Mouse (Mus musculus): ENCODE measurements around the gene Mesp2.

Mesp2 gene

DNA sequence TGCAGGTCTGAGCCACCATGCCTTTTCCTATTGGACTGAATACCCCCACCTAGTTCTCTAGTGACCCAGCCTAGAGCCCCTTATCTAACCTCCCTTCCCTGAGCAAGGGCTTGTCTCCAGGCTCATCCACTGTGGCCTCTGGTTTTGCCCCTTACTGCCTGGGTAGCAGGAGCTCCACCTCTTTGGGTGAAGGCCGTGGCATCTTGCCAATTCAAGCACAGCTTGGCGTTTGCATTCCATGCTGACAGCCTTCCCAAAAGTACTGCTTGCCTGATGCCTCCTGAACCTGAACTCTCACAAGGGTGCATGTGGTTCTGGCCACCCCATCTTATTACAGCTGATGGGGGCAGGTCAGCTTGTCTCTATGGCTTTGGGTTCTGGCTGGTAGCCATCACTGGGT is 6.6 kb upstream of the Mesp2 start:
- no peak for DNase-seq (ENCODE audit: low spot score)

GRCm38 (mm10) chr7:79808561-79808960 is 2.0 kb upstream of the Mesp2 start:
- DNase-seq (ENCODE audit: low spot score): no peak

DNA sequence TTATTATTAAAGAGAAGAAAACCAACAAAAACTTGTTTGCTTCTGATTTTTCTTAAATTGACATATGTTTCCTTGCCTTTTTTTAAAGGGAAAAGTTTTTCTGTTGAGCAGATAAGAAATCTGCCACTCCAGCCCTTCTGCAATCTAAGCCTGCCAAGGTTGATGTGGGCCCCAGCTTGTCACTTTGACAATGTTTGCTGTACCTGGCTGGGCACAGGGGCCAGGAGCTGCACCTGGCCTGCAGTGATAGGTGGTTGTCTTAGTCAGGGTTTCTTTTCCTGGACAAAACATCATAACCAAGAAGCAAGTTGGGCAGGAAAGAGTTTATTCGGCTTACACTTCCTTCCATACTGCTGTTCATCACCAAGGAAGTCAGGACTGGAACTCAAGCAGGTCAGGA is 2.9 kb downstream of the Mesp2 start:
- DNase-seq (ENCODE audit: low spot score): no peak

GRCm38 (mm10) chr7:79818321-79818720 is 7.8 kb downstream of the Mesp2 start:
- DNase-seq (ENCODE audit: low spot score): no peak

GRCm38 (mm10) chr7:79819515-79819914 is 9.0 kb downstream of the Mesp2 start:
- DNase-seq (ENCODE audit: low spot score): no peak

DNA sequence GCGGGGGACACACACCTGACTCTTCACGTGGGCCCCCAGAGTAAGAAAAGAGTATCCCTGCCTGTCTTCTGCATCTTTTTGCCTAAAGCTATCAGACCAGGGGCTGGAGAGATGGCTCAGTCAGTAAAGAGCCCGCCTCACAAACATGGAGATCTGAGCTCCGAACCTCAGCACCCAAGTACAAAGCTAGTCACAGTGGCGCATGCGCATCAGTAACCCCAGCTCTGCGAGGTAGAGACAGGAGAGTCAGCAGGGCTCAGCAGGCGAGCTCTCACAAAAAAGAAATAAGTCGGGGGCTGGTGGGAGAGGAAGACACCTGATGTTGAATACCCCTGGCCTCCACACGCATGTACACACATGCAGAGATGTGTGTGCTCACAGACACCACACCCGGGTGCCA is 9.5 kb downstream of the Mesp2 start:
- DNase-seq (ENCODE audit: low spot score): no peak

GRCm38 (mm10) chr7:79822092-79822695 is 11.7 kb downstream of the Mesp2 start:
- no peak for DNase-seq (ENCODE audit: low spot score)

DNA sequence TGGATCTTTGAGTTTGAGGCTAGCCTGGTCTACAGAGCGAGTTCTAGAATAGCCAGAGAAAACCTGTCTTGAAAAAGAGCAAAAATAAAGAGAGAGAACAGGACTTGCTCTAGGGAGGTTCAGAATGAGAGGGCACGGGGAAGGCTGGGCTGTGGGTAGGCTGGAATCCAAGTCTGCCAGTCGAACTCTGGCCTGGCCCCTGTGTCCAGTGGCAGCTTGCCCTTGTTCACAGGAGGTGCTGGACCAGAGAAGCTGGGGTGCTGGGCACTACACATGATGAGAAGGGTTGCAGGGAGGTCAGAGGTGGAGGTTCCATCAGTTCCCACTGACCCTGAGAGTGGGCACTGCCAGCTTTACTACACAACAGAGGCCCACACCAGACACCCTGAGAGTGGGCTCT is 17.8 kb downstream of the Mesp2 start:
- no peak for DNase-seq (ENCODE audit: low spot score)

DNA sequence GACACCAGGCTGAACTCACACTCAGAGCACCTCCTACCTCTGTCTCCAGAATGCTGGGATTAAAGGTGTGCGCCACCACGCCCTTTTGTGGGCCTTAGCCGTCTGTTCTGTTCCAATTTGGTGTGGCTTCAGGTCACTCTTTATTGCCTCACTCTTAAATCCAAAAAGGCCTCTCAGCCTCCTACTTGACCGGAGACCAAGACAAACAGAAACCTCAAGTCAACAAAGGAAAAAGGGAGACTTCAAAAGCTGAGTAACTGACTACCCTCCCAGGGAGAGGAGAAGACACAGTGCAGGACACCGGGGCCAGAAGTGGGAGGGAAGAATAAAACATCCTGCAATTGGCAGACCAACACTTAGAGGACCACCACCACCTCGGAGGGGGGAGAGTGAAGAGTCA is 20.6 kb downstream of the Mesp2 start:
- DNase-seq (ENCODE audit: low spot score): no peak

DNA sequence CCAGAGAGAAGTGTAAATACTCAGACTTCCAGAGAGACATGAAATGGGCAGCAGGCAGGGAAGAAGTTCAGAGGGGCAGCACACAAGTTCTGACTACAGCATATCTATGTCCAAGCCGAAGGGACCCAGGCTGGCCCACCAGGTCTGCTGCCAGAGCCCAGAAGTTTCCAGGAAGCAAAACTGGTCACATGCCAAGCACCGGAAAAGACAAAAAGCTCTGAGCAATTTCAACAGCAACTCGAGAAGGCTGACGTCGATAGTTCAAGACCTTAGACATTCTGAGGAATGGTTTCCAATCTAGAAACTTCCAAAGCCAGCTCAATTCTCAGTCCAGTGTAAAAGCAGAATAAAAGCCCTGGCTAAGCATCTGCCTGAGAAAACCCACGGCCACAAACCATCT is 21.1 kb downstream of the Mesp2 start:
- no peak for DNase-seq (ENCODE audit: low spot score)

DNA sequence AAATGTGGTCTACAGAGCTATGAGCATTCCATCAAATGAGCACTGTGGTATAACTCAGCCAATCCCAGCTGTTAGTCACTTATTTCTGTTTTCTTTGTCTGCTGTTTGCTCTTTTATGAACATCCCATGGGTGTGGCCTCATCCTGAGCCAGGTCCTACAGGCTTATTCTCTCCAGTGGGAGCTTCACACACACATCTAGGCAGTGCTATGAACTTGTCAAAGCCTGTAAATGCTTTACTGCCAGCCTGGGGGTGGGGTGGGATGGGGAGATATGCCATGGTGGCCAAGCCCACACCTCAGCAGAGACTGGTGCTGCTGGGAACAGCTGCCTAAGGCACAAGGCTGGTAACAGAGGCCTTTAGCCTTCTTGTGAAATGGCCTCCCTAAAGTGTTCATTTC is 22.5 kb downstream of the Mesp2 start:
- no peak for DNase-seq (ENCODE audit: low spot score)

DNA sequence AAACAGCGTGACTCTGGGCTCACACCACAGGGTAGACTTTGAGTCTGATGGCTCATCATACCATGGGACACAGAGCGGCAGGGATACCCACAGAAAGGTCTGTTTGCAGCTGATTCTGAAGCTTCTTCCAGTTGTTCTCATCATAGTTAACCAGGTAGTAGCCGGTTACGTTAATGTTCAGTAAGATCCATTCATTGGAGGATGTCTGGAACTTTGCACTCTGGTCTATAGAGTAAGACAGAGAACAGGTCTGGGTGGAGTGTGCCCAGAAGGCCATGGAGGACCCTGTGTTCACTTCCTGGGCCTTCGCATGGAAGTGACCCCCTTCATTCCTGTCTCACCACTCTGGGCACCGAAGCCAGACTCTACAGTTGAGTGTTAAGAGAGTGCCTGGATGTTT is 24.7 kb downstream of the Mesp2 start:
- no peak for DNase-seq (ENCODE audit: low spot score)

GRCm38 (mm10) chr7:79837247-79837646 is 26.7 kb downstream of the Mesp2 start:
- no peak for DNase-seq (ENCODE audit: low spot score)

DNA sequence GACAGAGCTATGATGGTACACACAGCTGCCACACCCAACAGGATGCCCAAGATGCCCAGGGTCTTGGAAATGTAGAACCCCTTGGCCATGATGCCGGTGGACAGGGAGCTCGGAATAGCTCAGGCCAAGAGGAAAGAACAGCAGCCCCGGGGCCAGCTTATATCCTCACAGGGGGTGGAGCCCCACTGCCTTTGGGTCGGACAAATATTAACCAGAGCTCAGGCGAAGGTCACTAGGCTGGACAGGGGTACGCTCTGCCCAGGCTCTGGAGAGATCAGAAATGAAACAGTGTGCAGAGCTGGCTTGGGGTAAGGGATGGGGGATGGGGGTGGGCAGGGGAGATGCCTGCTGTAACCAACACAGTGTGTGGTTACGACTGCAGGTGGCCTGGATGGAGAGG is 31.6 kb downstream of the Mesp2 start:
- no peak for DNase-seq (ENCODE audit: low spot score)

DNA sequence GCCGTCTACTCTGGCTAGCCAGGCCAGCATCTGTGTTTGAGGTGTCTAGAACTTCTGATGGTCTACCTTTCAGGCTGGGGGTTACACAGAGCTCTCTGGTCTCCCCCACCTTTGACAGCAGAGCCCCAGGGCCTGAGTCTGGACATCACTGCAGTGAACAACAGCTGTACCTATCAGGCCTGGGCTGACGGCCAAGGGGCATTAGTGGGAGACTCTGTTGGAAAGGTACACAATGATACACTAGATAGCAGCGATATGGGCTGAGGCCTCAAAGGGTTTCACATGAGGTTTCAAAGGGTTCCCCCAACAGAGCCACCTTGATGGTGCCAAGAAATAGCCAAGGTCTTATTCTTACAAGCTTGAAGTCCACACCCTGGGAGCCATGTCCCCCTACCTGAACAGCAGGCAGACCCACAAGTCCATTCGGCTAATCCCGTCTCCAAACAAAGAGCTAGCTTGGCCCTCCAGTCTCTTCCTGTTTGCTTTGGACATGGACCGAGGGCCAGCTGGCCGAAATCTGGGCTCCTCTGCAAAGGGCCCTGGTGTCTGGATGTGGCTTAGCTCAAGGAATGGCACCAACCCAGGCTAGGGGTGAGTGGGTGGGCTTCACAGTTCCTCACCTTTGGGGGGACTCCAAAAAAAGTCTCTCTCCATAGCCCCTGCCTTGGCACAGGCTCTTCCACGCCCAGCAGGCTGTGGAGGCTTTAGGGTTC is 33.7 kb downstream of the Mesp2 start:
- no peak for DNase-seq (ENCODE audit: low spot score)

DNA sequence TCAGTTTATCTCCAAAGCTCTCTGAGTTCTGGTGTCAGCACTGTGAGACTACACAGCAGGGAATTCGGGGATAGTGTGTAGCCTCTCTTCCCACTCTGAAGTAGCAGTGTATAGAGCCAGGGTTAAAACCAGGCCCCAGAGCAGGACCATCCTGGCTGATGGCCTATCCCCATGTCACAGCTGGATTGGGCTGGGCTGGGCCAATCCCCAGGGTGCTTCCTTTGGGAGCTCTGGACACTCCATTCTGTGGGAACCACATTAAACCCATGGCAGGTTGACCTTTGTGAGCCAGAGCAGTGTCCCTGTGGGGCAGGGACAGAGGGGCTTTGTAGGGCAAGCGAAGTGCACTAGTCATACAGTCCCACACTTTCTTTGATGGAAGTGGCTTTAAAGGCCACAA is 35.8 kb downstream of the Mesp2 start:
- no peak for DNase-seq (ENCODE audit: low spot score)

- no peak for DNase-seq (ENCODE audit: low spot score)
These were observed 37.2 kb downstream of the Mesp2 start for GRCm38 (mm10) chr7:79847456-79848451.

DNA sequence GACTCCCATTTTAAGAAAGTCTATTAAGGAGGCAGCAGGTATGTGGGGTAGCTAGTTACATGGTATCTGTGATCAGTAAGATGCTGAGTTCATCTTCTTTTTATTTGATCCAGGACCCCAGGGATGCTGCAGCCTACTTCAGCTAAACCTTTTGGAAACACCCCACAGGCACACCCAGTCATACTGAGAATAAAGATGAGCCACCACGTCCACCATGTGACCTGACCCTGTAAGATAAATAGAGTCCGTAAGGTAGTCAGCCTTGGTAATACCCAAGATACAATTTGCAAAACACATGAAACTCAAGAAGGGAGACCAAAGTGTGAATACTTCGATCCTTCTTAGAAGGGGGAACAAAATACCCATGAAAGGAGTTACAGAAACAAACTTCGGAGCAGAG is 45.8 kb downstream of the Mesp2 start:
- no peak for DNase-seq (ENCODE audit: low spot score)

GRCm38 (mm10) chr7:79858202-79858934 is 47.8 kb downstream of the Mesp2 start:
- DNase-seq (ENCODE audit: low spot score): no peak

- DNase-seq (ENCODE audit: low spot score): no peak
These were observed 48.6 kb downstream of the Mesp2 start for GRCm38 (mm10) chr7:79858956-79859630.

DNA sequence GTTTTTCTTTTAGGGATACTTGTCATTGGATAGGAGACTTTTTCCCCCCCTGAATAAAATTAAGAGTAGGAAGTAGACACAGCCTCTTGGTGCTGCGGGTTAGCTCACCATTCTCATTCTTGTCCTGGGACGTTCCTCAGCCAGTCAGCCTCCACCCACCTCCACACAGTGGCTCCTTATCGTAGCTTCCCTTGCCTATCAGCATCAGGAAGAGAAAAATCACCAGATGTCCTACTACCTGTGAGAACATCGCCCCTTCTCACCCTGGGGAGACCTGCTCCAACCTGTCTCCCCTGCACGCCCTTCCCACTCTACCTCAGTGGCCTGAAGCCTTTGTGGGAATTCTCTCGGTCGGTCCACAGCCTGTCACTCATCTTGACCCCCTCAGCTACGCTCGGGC is 50.3 kb downstream of the Mesp2 start, which contains the start of gene Anpep:
TSS of gene Anpep (minus strand) at position 249 of the 400 bp plus-strand sequence.
- DNase-seq (ENCODE audit: low spot score): no peak

DNA sequence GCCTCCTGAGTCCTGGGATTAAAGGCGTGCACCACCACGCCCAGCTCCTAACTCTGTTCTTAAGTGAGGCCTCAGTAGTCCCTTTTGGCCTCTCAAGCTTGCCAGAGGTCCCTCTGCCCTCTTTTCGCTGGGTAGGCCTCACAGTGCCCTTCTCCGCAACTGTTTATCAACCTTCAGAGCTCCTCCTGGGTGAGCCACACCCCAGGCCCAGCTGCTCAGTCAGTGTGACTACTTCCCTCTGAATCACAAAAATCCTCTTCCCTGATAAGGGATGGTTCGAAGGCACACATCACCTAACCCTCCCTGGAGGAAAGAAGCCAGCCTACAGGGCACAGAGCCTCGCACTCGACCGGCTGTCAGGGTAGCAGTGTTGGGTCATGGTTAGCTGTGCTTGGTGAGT is 51.3 kb downstream of the Mesp2 start:
- no peak for DNase-seq (ENCODE audit: low spot score)
